Mouse (Mus musculus) hindbrain, embryonic 12.5 days (tissue): ENCODE results near the gene Slc9a7. TPM values are rescaled to one million over a fixed set of nuclear protein-coding genes. Genes with fewer than 3 reads are reported as not detected.
A peak's percentile ranks its signal among the peaks of the same experiment; 100 is the strongest.

Experiments used
- ATAC-seq: fragments of 200-750 bp; cut with Nextera tagmentation; 2 replicates; pipeline ENCODE4 v1.8.0; 2017; ENCODE audit warnings: moderate TSS enrichment; ENCODE audit not compliant: low FRiP score
- H3K27ac ChIP-seq: fragments of 300-500 bp; sonication (generic); 2 replicates; pipeline ENCODE4 v1.5.1; 2016; ENCODE audit warnings: mild to moderate bottlenecking
- H3K27me3 ChIP-seq: fragments of 300-500 bp; sonication (generic); 2 replicates; pipeline ENCODE4 v1.6.1; 2016; ENCODE audit warnings: mild to moderate bottlenecking
- H3K36me3 ChIP-seq: fragments of 300-500 bp; sonication (generic); 2 replicates; pipeline ENCODE4 v1.6.1; 2016; ENCODE audit warnings: mild to moderate bottlenecking
- H3K4me1 ChIP-seq: fragments of 300-500 bp; sonication (generic); 2 replicates; pipeline ENCODE4 v1.6.1; 2016
- H3K4me2 ChIP-seq: fragments of 300-500 bp; sonication (generic); replicated peaks from 2 replicates; pipeline ENCODE4 v1.6.1; 2016; ENCODE audit warnings: mild to moderate bottlenecking
- H3K4me3 ChIP-seq: fragments of 300-500 bp; sonication (generic); 2 replicates; pipeline ENCODE4 v1.5.1; 2016; ENCODE audit warnings: mild to moderate bottlenecking
- H3K9ac ChIP-seq: fragments of 300-500 bp; sonication (generic); 2 replicates; pipeline ENCODE4 v1.6.1; 2016; ENCODE audit warnings: mild to moderate bottlenecking, moderate library complexity
- H3K9me3 ChIP-seq: fragments of 300-500 bp; sonication (generic); replicated peaks from 2 replicates; pipeline ENCODE4 v1.6.1; 2016; ENCODE audit warnings: mild to moderate bottlenecking
- WGBS: fragments of 180-500 bp; shearing (Covaris S2); methylation state at CpG from one replicate; pipeline ENCODE4 v1.1.7; 2016; 5-methylcytosine and 5-hydroxymethylcytosine counted together
- polyA plus RNA-seq: library from polyadenylated mRNA; unstranded; fragments of >200 nt; fragmentation: Nextera tagmentation; extraction: Ambion mirVana; gene quantifications from 2 replicates; pipeline ENCODE4 v1.2.1, GENCODE M21; 2016

Gene Slc9a7
- polyA plus RNA-seq, 1 experiment from 2014 or later: 4.0 TPM

GRCm38 (mm10) chrX:20269980-20270379 lies 21.6 kb downstream of the Slc9a7 start:
- Histone ChIP-seq H3K4me2 (no peak overlapping the region), H3K9ac (no peak overlapping the region), H3K27me3 (no peaks in the 10 kb centered on the region), H3K27ac (no peak overlapping the region), H3K4me1 (no peaks in the 10 kb centered on the region), H3K36me3 (no peaks in the 10 kb centered on the region), H3K4me3 (no peak overlapping the region), H3K9me3 (no peaks in the 10 kb centered on the region)
- 80% methylated on average over 3 of the region's 3 CpGs for WGBS
- ATAC-seq: no peak

- ATAC-seq: no peak
- Histone ChIP-seq H3K27ac (no peak overlapping the region), H3K4me3 (no peak overlapping the region), H3K9ac (no peak overlapping the region), H3K4me2 (no peak overlapping the region), H3K27me3 (no peaks in the 10 kb centered on the region), H3K4me1 (no peaks in the 10 kb centered on the region), H3K36me3 (no peaks in the 10 kb centered on the region), H3K9me3 (no peaks in the 10 kb centered on the region)
- 86% methylated on average over 2 of the region's 2 CpGs for WGBS
Measured at GRCm38 (mm10) chrX:20264370-20264769, 27.2 kb downstream of the Slc9a7 start.

DNA sequence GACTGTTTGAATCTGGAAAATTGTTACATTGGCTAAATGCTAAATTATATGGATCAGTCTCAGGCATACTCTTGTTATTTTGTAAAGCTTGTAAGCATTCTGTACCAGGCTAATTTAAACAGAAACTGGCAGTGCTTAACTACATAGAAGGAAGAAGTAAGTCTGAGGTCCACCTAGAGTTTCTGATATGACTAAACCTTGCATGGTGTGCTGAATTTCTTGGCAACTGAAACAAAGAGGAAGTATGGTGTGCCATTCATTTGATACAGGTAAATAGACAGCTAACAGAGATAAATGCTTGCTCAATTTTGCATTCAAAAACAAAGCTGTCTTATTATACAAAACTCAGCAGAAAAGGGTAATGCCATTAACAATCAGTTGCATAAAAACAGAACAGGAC lies 63.5 kb downstream of the Slc9a7 start:
- H3K4me1 ChIP-seq: no peaks in the 10 kb centered on the region
- H3K9ac ChIP-seq: no peak overlapping the region
- H3K9me3 ChIP-seq: no peaks in the 10 kb centered on the region
- H3K4me3 ChIP-seq: no peak overlapping the region
- no peak overlapping the region for H3K4me2 ChIP-seq
- H3K36me3 ChIP-seq: no peaks in the 10 kb centered on the region
- no peaks in the 10 kb centered on the region for H3K27me3 ChIP-seq
- ATAC-seq: no peak
- no peak overlapping the region for H3K27ac ChIP-seq

DNA sequence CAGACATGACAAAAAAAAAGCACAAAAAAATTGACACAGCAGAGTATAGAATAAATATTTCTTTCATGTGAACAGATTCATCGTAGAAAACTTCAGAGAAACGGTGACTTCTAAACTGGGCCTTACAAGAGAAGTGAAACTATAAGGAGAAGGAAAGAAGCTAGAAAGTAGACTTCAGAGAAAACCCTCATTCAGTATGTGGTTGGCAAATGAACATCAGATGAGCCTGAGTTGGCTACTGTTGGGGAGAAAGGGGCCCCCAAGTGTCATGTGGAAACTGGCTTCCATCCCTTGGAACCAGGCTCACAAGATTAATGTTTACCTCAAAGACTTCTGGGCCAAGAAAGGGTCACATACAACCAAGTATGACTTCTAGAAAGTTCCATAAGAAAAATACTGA lies 70.1 kb downstream of the Slc9a7 start:
- no peak for ATAC-seq
- H3K9me3 ChIP-seq: no peaks in the 10 kb centered on the region
- no peak overlapping the region for H3K4me2 ChIP-seq
- WGBS: 86% methylated on average over 2 of the region's 2 CpGs
- H3K36me3 ChIP-seq: no peaks in the 10 kb centered on the region
- H3K4me1 ChIP-seq: no peaks in the 10 kb centered on the region
- no peak overlapping the region for H3K9ac ChIP-seq
- H3K4me3 ChIP-seq: no peak overlapping the region
- no peaks in the 10 kb centered on the region for H3K27me3 ChIP-seq
- no peak overlapping the region for H3K27ac ChIP-seq

- Histone ChIP-seq H3K4me1 (no peaks in the 10 kb centered on the region), H3K27ac (no peak overlapping the region), H3K9me3 (no peaks in the 10 kb centered on the region), H3K4me3 (no peak overlapping the region), H3K36me3 (no peaks in the 10 kb centered on the region), H3K4me2 (no peak overlapping the region), H3K27me3 (no peaks in the 10 kb centered on the region), H3K9ac (no peak overlapping the region)
- WGBS: 74% methylated on average over 3 of the region's 3 CpGs
- ATAC-seq: no peak
Measured at GRCm38 (mm10) chrX:20185616-20186015, 106.0 kb downstream of the Slc9a7 start.

DNA sequence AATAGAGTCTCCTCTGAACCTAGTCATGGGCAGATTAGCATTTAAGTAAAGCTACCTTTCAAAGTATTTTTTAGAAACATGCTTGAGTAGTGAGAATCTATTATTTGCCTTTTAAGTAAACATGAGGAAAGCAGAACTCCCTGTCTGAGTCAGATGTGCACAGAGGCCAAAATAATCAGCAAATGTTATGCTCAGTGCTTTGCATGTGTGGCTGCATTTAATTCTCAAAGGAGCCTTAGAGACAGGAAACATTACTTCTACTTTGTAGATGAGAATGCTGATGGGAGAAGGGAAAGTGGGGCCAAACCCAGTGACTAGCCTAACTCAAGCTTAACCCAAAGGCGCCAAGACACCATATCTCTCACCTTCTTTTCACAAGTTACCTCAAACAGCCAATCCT lies 114.8 kb downstream of the Slc9a7 start:
- no peaks in the 10 kb centered on the region for H3K4me1 ChIP-seq

GRCm38 (mm10) chrX:20168430-20168829 lies 123.2 kb downstream of the Slc9a7 start:
- ATAC-seq: no peak
- H3K36me3 ChIP-seq: no peaks in the 10 kb centered on the region
- no peak overlapping the region for H3K9ac ChIP-seq
- no peak overlapping the region for H3K4me2 ChIP-seq
- H3K27me3 ChIP-seq: no peaks in the 10 kb centered on the region
- no peak overlapping the region for H3K27ac ChIP-seq
- H3K4me3 ChIP-seq: no peak overlapping the region
- no peaks in the 10 kb centered on the region for H3K9me3 ChIP-seq
- no peaks in the 10 kb centered on the region for H3K4me1 ChIP-seq

More for the DNA sequence above, 114.8 kb downstream of the Slc9a7 start:
- Histone ChIP-seq H3K4me2 (no peak overlapping the region), H3K9me3 (no peaks in the 10 kb centered on the region), H3K27me3 (no peaks in the 10 kb centered on the region), H3K36me3 (no peaks in the 10 kb centered on the region), H3K4me3 (no peak overlapping the region), H3K9ac (no peak overlapping the region), H3K27ac (no peak overlapping the region)
- ATAC-seq: no peak
- WGBS: 75% methylated on average over 1 of the region's 1 CpGs

DNA sequence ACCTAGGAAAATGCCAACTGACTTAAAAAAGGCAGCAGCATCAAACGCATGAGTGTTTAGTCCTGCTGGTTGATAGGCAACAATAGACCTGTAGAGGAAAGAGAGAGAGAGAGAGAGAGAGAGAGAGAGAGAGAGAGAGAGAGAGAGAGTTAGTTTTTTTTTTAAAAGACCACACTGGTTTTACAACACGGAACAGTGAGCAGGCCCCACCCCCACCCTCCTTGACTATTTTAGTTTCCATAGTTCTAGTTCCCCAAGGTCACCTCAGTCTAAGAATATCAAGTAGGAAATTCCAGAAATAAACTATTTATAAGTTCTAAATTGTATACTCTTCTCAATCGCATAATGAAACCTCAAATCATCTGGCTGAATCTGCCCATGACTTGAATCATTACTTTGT lies 126.6 kb downstream of the Slc9a7 start:
- H3K4me2 ChIP-seq: no peak overlapping the region
- WGBS: 82% methylated on average over 3 of the region's 3 CpGs
- H3K9ac ChIP-seq: no peak overlapping the region
- no peaks in the 10 kb centered on the region for H3K4me1 ChIP-seq
- H3K27ac ChIP-seq: no peak overlapping the region
- no peaks in the 10 kb centered on the region for H3K36me3 ChIP-seq
- no peak for ATAC-seq
- H3K27me3 ChIP-seq: no peaks in the 10 kb centered on the region
- no peak overlapping the region for H3K4me3 ChIP-seq
- H3K9me3 ChIP-seq: no peaks in the 10 kb centered on the region

GRCm38 (mm10) chrX:20162322-20162711 lies 129.3 kb downstream of the Slc9a7 start:
- H3K27ac ChIP-seq: no peak overlapping the region
- H3K4me2 ChIP-seq: no peak overlapping the region
- no peaks in the 10 kb centered on the region for H3K4me1 ChIP-seq
- H3K27me3 ChIP-seq: no peaks in the 10 kb centered on the region
- H3K9ac ChIP-seq: no peak overlapping the region
- H3K36me3 ChIP-seq: no peaks in the 10 kb centered on the region
- H3K4me3 ChIP-seq: no peak overlapping the region
- peak; percentile 54; the same call in 1 of the 2 replicates for ATAC-seq
- no peaks in the 10 kb centered on the region for H3K9me3 ChIP-seq
- WGBS: 8% methylated on average over 4 of the region's 4 CpGs

GRCm38 (mm10) chrX:20161687-20162321 lies 129.8 kb downstream of the Slc9a7 start:
- Histone ChIP-seq H3K4me3 (no peak overlapping the region), H3K9me3 (no peaks in the 10 kb centered on the region), H3K9ac (no peak overlapping the region), H3K27me3 (no peaks in the 10 kb centered on the region), H3K36me3 (no peaks in the 10 kb centered on the region), H3K4me2 (no peak overlapping the region), H3K27ac (no peak overlapping the region), H3K4me1 (no peaks in the 10 kb centered on the region)
- 59% methylated on average over 9 of the region's 9 CpGs for WGBS
- ATAC-seq: no peak

- H3K27me3 ChIP-seq: no peaks in the 10 kb centered on the region
- H3K4me1 ChIP-seq: no peaks in the 10 kb centered on the region
- WGBS: 36% methylated on average over 1 of the region's 1 CpGs
- H3K36me3 ChIP-seq: no peaks in the 10 kb centered on the region
- H3K4me3 ChIP-seq: no peak overlapping the region
- no peak overlapping the region for H3K27ac ChIP-seq
- H3K4me2 ChIP-seq: no peak overlapping the region
- no peak overlapping the region for H3K9ac ChIP-seq
- no peak for ATAC-seq
- no peaks in the 10 kb centered on the region for H3K9me3 ChIP-seq
Measured at GRCm38 (mm10) chrX:20160301-20160700, 131.3 kb downstream of the Slc9a7 start.

GRCm38 (mm10) chrX:20157519-20157918 lies 134.1 kb downstream of the Slc9a7 start:
- H3K27ac ChIP-seq: no peak overlapping the region
- H3K9me3 ChIP-seq: no peaks in the 10 kb centered on the region
- no peak overlapping the region for H3K9ac ChIP-seq
- no peak for ATAC-seq
- H3K4me2 ChIP-seq: no peak overlapping the region
- H3K27me3 ChIP-seq: no peaks in the 10 kb centered on the region
- H3K36me3 ChIP-seq: no peaks in the 10 kb centered on the region
- WGBS: 11% methylated on average over 2 of the region's 2 CpGs
- no peaks in the 10 kb centered on the region for H3K4me1 ChIP-seq
- H3K4me3 ChIP-seq: no peak overlapping the region

GRCm38 (mm10) chrX:20129466-20129865 lies 162.1 kb downstream of the Slc9a7 start:
- no peaks in the 10 kb centered on the region for H3K27me3 ChIP-seq
- H3K4me1 ChIP-seq: no peaks in the 10 kb centered on the region
- no peak for ATAC-seq
- H3K9me3 ChIP-seq: no peaks in the 10 kb centered on the region
- no peak overlapping the region for H3K9ac ChIP-seq
- H3K27ac ChIP-seq: no peak overlapping the region
- no peak overlapping the region for H3K4me3 ChIP-seq
- no peaks in the 10 kb centered on the region for H3K36me3 ChIP-seq
- WGBS: 77% methylated on average over 1 of the region's 1 CpGs
- H3K4me2 ChIP-seq: no peak overlapping the region
